Mouse (Mus musculus) lung, adult 2 months (tissue): Measurements from ENCODE around the gene Cpsf4. TPM values are rescaled to one million over a fixed set of nuclear protein-coding genes. Genes with fewer than 3 reads are reported as not detected.

Source experiments
- DNase-seq: peaks from one replicate; pipeline ENCODE4 v3.0.0; 2022
- H3K4me1 ChIP-seq: fragments of 200-500 bp; 2 replicates; pipeline ENCODE4 v1.6.1; 2011; ENCODE audit warnings: low read length; ENCODE audit not compliant: control insufficient read depth, insufficient read depth
- H3K4me3 ChIP-seq: fragments of 200-500 bp; replicated peaks from 2 replicates; pipeline ENCODE3; 2011; ENCODE audit warnings: low read depth, mild to moderate bottlenecking, control low read depth, low read length; ENCODE audit errors: extremely low read depth
- CTCF ChIP-seq: fragments of 200-500 bp; IDR thresholded peaks from 2 replicates; pipeline ENCODE4 v1.5.1; 2011; ENCODE audit warnings: mild to moderate bottlenecking, low read length, control low read depth; ENCODE audit not compliant: insufficient read depth
- POLR2A ChIP-seq: fragments of 200-500 bp; IDR thresholded peaks from 2 replicates; pipeline ENCODE4 v1.6.1; 2011; ENCODE audit warnings: low read depth, mild to moderate bottlenecking, control low read depth, low read length, borderline replicate concordance; ENCODE audit errors: extremely low read depth
- WGBS: fragments of 180-500 bp; shearing (Covaris S2); methylation state at CpG from one replicate; pipeline ENCODE4 v1.1.7; 2018; 5-methylcytosine and 5-hydroxymethylcytosine counted together
- polyA plus RNA-seq: library from polyadenylated mRNA; depleted of rRNA; stranded (reverse); fragments of >200 nt; gene quantifications from 2 replicates; pipeline ENCODE4 v1.2.3, GENCODE M21; 2012; rRNA removed

Gene Cpsf4
- polyA plus RNA-seq, 1 experiment: 23.5 TPM

GRCm38 (mm10) chr5:145231367-145231871, 64.4 kb downstream of the Cpsf4 start, which contains the start of gene Zfp655:
Gene Zfp655 (plus strand): TSS chr5:145231715.
- TF ChIP-seq CTCF (no peak), POLR2A (peak; percentile 97)
- under 1% methylated on average over 42 of the region's 42 CpGs for WGBS
- DNase-seq: peak; percentile 98

More at GRCm38 (mm10) chr5:145231367-145231871, 64.4 kb downstream of the Cpsf4 start, which contains the start of gene Zfp655:
- Histone ChIP-seq H3K4me3 (peak within 1 kb of the TSS; percentile 68), H3K4me1 (no peaks in the 10 kb centered on the region; the same call in none of the 2 replicates)

Other genes with a start within 250 kb of the Cpsf4 start
- 33.5 and 34.1 TPM in 2 replicates for gene Smurf1, start 201.4 kb upstream of the Cpsf4 start, polyA plus RNA-seq
- not detected in 2 replicates for gene Gm4871, start 134.5 kb upstream of the Cpsf4 start, polyA plus RNA-seq
- not detected in 2 replicates for gene 1700018F24Rik, start 124.2 kb upstream of the Cpsf4 start, polyA plus RNA-seq
- gene Arpc1a, start 83.4 kb upstream of the Cpsf4 start, polyA plus RNA-seq: 117 and 135 TPM in 2 replicates
- gene Kpna7, start 83.2 kb upstream of the Cpsf4 start, polyA plus RNA-seq: not detected in 2 replicates
- 492 and 519 TPM in 2 replicates for gene Arpc1b, start 53.0 kb upstream of the Cpsf4 start, polyA plus RNA-seq
- gene Pdap1, start 27.0 kb upstream of the Cpsf4 start, polyA plus RNA-seq: 18.4 and 23.4 TPM in 2 replicates
- gene Bud31, start 26.9 kb upstream of the Cpsf4 start, polyA plus RNA-seq: 33.1 and 33.9 TPM in 2 replicates
- gene Ptcd1, start 105 bp upstream of the Cpsf4 start, polyA plus RNA-seq: 10.2 and 10.5 TPM in 2 replicates
- gene Atp5j2, start 24.8 kb downstream of the Cpsf4 start, polyA plus RNA-seq: 65.1 and 107 TPM in 2 replicates
- 3.1 and 4.2 TPM in 2 replicates for gene Zkscan14, start 34.7 kb downstream of the Cpsf4 start, polyA plus RNA-seq
- 3.1 and 4.1 TPM in 2 replicates for gene Zkscan5, start 37.3 kb downstream of the Cpsf4 start, polyA plus RNA-seq
- gene Zfp655, start 64.5 kb downstream of the Cpsf4 start, polyA plus RNA-seq: 11.4 and 18.0 TPM in 2 replicates
- gene Zscan25, start 113.3 kb downstream of the Cpsf4 start, polyA plus RNA-seq: 15.6 and 18.8 TPM in 2 replicates
- gene Cyp3a57, start 178.1 kb downstream of the Cpsf4 start, polyA plus RNA-seq: not detected in 2 replicates